Mouse (Mus musculus): ENCODE data around the gene Slc2a1. TPM values are rescaled to one million over a fixed set of nuclear protein-coding genes. Genes with fewer than 3 reads are reported as not detected.

The Slc2a1 gene
- 69.7 TPM for polyA plus RNA-seq (2017; shearing (Covaris generic))

DNA sequence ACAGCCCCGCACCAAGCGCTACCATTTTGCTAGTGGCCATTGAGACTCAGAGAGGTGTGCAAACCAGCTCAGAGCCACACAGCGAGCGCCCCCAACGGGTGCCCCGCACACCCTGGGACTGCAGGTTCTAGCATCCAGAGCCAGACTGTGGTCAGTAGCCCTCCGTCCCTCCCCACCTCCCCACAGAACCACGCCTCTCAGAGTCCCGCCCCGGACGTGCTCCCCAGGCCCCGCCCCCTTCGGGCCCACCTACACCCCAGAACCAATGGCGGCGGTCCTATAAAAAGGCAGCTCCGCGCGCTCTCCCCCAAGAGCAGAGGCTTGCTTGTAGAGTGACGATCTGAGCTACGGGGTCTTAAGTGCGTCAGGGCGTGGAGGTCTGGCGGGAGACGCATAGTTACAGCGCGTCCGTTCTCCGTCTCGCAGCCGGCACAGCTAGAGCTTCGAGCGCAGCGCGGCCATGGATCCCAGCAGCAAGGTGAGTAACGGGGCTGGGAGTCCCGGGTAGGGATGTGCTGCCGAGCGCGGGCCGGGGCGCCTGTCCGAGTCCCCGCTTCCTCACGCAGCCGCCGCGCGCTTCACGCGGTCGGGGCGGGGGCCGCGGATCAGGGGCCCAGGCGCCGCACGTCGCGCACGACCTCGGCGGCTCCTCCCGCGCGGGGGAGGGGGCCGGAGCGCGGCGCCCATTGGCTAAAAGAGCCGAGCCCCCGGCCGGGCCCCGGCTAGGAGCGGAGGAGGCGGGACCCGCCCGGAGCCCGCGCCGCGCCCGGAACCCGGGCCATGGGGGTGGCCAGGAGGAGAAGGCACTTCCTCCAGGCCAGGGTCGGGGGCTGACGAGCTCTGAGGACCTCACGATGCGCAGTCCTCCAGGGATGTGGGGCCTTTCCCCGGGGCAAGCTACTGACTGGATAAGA is at the start of gene Slc2a1:
TSS of gene Slc2a1 (plus strand) at position 217 of the 914 bp plus-strand sequence.

DNA sequence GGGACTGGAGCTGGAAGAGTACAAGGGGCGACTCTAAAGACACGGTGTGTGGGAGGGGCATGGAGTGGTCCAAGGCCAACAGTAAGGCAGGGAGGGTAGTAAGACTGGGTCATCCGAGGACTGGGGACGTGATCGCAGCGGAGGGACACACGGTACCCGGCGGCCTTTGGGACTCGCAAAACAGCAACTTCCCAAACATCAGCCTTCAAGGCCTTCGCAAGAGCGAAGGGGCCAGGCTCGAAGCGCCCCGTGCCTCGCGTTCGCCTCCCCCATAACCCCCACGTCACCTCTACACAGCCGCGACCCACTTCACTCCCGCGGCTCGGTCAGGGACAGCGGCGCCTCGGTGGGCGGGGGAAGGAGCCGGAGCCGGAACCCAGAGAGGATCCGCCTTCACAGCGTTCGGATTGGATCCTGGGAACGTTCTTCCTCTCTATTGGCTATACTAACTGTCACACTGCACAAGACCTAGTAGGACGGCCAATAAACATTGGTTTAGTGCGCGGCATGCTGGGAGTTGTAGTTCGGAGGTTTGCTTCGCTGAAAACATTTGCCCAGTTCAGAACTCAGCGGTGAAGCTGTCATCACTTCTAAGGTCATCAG is 65.4 kb downstream of the Slc2a1 start, which contains the start of gene Zfp691:
TSS of gene Zfp691 (minus strand) at position 345 of the 603 bp plus-strand sequence.

Other genes with a start within 250 kb of the Slc2a1 start
- gene Olfr1331, start 244.1 kb upstream of the Slc2a1 start, polyA plus RNA-seq (2017; shearing (Covaris generic)) = not detected
- 0.06 TPM for gene Olfr1330, start 220.1 kb upstream of the Slc2a1 start, polyA plus RNA-seq (2017; shearing (Covaris generic))
- not detected for gene Olfr1329, start 191.2 kb upstream of the Slc2a1 start, polyA plus RNA-seq (2017; shearing (Covaris generic))
- not detected for gene Olfr1328, start 170.1 kb upstream of the Slc2a1 start, polyA plus RNA-seq (2017; shearing (Covaris generic))
- gene Lao1, start 147.1 kb upstream of the Slc2a1 start, polyA plus RNA-seq (2017; shearing (Covaris generic)) = not detected
- gene Zfp691, start 65.5 kb downstream of the Slc2a1 start, polyA plus RNA-seq (2017; shearing (Covaris generic)) = 3.4 TPM
- gene Ermap, start 81.3 kb downstream of the Slc2a1 start, polyA plus RNA-seq (2017; shearing (Covaris generic)) = 0.57 TPM
- 70.2 TPM for gene Svbp, start 86.6 kb downstream of the Slc2a1 start, polyA plus RNA-seq (2017; shearing (Covaris generic))
- gene Tmem269, start 109.5 kb downstream of the Slc2a1 start, polyA plus RNA-seq (2017; shearing (Covaris generic)) = 0.20 TPM
- gene AU022252, start 124.0 kb downstream of the Slc2a1 start, polyA plus RNA-seq (2017; shearing (Covaris generic)) = 16.9 TPM
- 1.2 TPM for gene P3h1, start 124.2 kb downstream of the Slc2a1 start, polyA plus RNA-seq (2017; shearing (Covaris generic))
- gene Cldn19, start 146.7 kb downstream of the Slc2a1 start, polyA plus RNA-seq (2017; shearing (Covaris generic)) = not detected
- gene Ybx1, start 185.9 kb downstream of the Slc2a1 start, polyA plus RNA-seq (2017; shearing (Covaris generic)) = 56.4 TPM
- 44.0 TPM for gene Ppih, start 211.8 kb downstream of the Slc2a1 start, polyA plus RNA-seq (2017; shearing (Covaris generic))